Mouse (Mus musculus) heart, embryonic 11.5 days (tissue): Measurements from ENCODE around the gene Actn4. TPM values are rescaled to one million over a fixed set of nuclear protein-coding genes. Genes with fewer than 3 reads are reported as not detected.

ENCODE experiments used
- ATAC-seq: fragments of 200-750 bp; cut with Nextera tagmentation; replicated peaks from 2 replicates; pipeline ENCODE4 v1.8.0; 2017; ENCODE audit warnings: moderate library complexity; ENCODE audit not compliant: insufficient number of reproducible peaks, low FRiP score, low TSS enrichment
- H3K27ac ChIP-seq: fragments of 300-500 bp; sonication (generic); 2 replicates; pipeline ENCODE4 v1.5.1; 2014; ENCODE audit warnings: mild to moderate bottlenecking, low read depth, low read length
- H3K27me3 ChIP-seq: fragments of 300-500 bp; sonication (generic); 2 replicates; pipeline ENCODE4 v1.6.1; 2014; ENCODE audit warnings: mild to moderate bottlenecking, low read length, mixed read lengths; ENCODE audit not compliant: control insufficient read depth, insufficient read depth
- H3K36me3 ChIP-seq: fragments of 300-500 bp; sonication (generic); 2 replicates; pipeline ENCODE4 v1.6.1; 2014; ENCODE audit warnings: mild to moderate bottlenecking, low read length, moderate library complexity, mixed read lengths; ENCODE audit not compliant: control insufficient read depth, insufficient read depth
- H3K4me1 ChIP-seq: fragments of 300-500 bp; sonication (generic); 2 replicates; pipeline ENCODE4 v1.6.1; 2014; ENCODE audit warnings: low read length; ENCODE audit not compliant: control insufficient read depth, insufficient read depth
- H3K4me2 ChIP-seq: fragments of 300-500 bp; sonication (generic); 2 replicates; pipeline ENCODE4 v1.6.1; 2014; ENCODE audit warnings: mild to moderate bottlenecking, moderate library complexity
- H3K4me3 ChIP-seq: fragments of 300-500 bp; sonication (generic); 2 replicates; pipeline ENCODE4 v1.5.1; 2014; ENCODE audit warnings: low read depth, low read length
- H3K9ac ChIP-seq: fragments of 300-500 bp; sonication (generic); 2 replicates; pipeline ENCODE4 v1.6.1; 2014; ENCODE audit warnings: mild to moderate bottlenecking, low read depth, low read length, moderate library complexity
- H3K9me3 ChIP-seq: fragments of 300-500 bp; sonication (generic); replicated peaks from 2 replicates; pipeline ENCODE4 v1.6.1; 2016; ENCODE audit warnings: low read length; ENCODE audit not compliant: control insufficient read depth
- WGBS: fragments of 180-500 bp; shearing (Covaris S2); extraction: QIAGEN DNeasy Blood & Tissue Kit; methylation state at CpG from one replicate; pipeline ENCODE4 v1.1.7; 2014; ENCODE audit not compliant: insufficient replicate concordance; 5-methylcytosine and 5-hydroxymethylcytosine counted together
- polyA plus RNA-seq: library from polyadenylated mRNA; unstranded; fragments of >200 nt; fragmentation: Nextera tagmentation; extraction: Ambion mirVana; gene quantifications from 2 replicates; pipeline ENCODE4 v1.2.1, GENCODE M21; 2014

The Actn4 gene
- polyA plus RNA-seq, 1 experiment from 2014 or later: 227 TPM

- H3K4me1 ChIP-seq: peaks cover 8% of the 10 kb centered on the region; the same call in 1 of the 2 replicates
- no peak overlapping the region for H3K4me2 ChIP-seq
- 90% methylated on average over 4 of the region's 5 CpGs for WGBS
- no peak overlapping the region for H3K27ac ChIP-seq
- H3K27me3 ChIP-seq: no peaks in the 10 kb centered on the region
- H3K9me3 ChIP-seq: no peaks in the 10 kb centered on the region
- no peak overlapping the region for H3K9ac ChIP-seq
- peaks cover 9% of the 10 kb centered on the region; the same call in 1 of the 2 replicates for H3K36me3 ChIP-seq
- ATAC-seq: no peak
- H3K4me3 ChIP-seq: no peak overlapping the region
Measured at GRCm38 (mm10) chr7:28966181-28966580, 4.0 kb upstream of the Actn4 start.

- 73% methylated on average over 5 of the region's 5 CpGs for WGBS
- no peak overlapping the region for H3K9ac ChIP-seq
- H3K27ac ChIP-seq: no peak overlapping the region
- ATAC-seq: no peak
- peaks cover 8% of the 10 kb centered on the region; the same call in 1 of the 2 replicates for H3K4me1 ChIP-seq
- no peak overlapping the region for H3K4me3 ChIP-seq
- peaks cover 8% of the 10 kb centered on the region; the same call in 1 of the 2 replicates for H3K36me3 ChIP-seq
- H3K9me3 ChIP-seq: no peaks in the 10 kb centered on the region
- H3K4me2 ChIP-seq: no peak overlapping the region
- H3K27me3 ChIP-seq: no peaks in the 10 kb centered on the region
Measured at GRCm38 (mm10) chr7:28965346-28965840, 3.3 kb upstream of the Actn4 start.

- no peak overlapping the region for H3K4me3 ChIP-seq
- no peak overlapping the region for H3K4me2 ChIP-seq
- no peaks in the 10 kb centered on the region for H3K9me3 ChIP-seq
- WGBS: 74% methylated on average over 3 of the region's 3 CpGs
- no peak overlapping the region for H3K27ac ChIP-seq
- H3K36me3 ChIP-seq: no peaks in the 10 kb centered on the region
- H3K9ac ChIP-seq: no peak overlapping the region
- peaks cover 17% of the 10 kb centered on the region for H3K4me1 ChIP-seq
- no peaks in the 10 kb centered on the region for H3K27me3 ChIP-seq
- ATAC-seq: no peak
Measured at GRCm38 (mm10) chr7:28963399-28963923, 1.3 kb upstream of the Actn4 start.

GRCm38 (mm10) chr7:28961584-28961926 lies 585 bp downstream of the Actn4 start:
- Histone ChIP-seq H3K4me1 (peaks cover 33% of the 10 kb centered on the region), H3K9me3 (no peaks in the 10 kb centered on the region), H3K27me3 (no peaks in the 10 kb centered on the region), H3K36me3 (no peaks in the 10 kb centered on the region), H3K4me3 (peak overlapping the region; percentile 93), H3K4me2 (peak overlapping the region; percentile 93), H3K27ac (peak overlapping the region; percentile 90), H3K9ac (peak overlapping the region; percentile 96)
- ATAC-seq: no peak
- WGBS: under 1% methylated on average over 7 of the region's 7 CpGs

GRCm38 (mm10) chr7:28960354-28961046 lies 1.6 kb downstream of the Actn4 start:
- H3K4me3 ChIP-seq: peak overlapping the region; percentile 93
- H3K4me2 ChIP-seq: peak overlapping the region; percentile 93
- H3K27ac ChIP-seq: peak overlapping the region; percentile 90
- peaks cover 37% of the 10 kb centered on the region for H3K4me1 ChIP-seq
- H3K9me3 ChIP-seq: no peaks in the 10 kb centered on the region
- no peak for ATAC-seq
- H3K36me3 ChIP-seq: no peaks in the 10 kb centered on the region
- no peaks in the 10 kb centered on the region for H3K27me3 ChIP-seq
- 12% methylated on average over 9 of the region's 9 CpGs for WGBS
- peak overlapping the region; percentile 96 for H3K9ac ChIP-seq

GRCm38 (mm10) chr7:28959505-28960045 lies 2.6 kb downstream of the Actn4 start:
- ATAC-seq: no peak
- 12% methylated on average over 6 of the region's 6 CpGs for WGBS
- Histone ChIP-seq H3K27ac (peak overlapping the region; percentile 90), H3K27me3 (no peaks in the 10 kb centered on the region), H3K9me3 (no peaks in the 10 kb centered on the region), H3K9ac (peak overlapping the region; percentile 96), H3K4me2 (peak overlapping the region; percentile 93), H3K4me1 (peaks cover 42% of the 10 kb centered on the region), H3K36me3 (no peaks in the 10 kb centered on the region; the same call in 1 of the 2 replicates), H3K4me3 (peak overlapping the region; percentile 93)

- H3K36me3 ChIP-seq: no peaks in the 10 kb centered on the region; the same call in 1 of the 2 replicates
- no peak overlapping the region; the same call in 1 of the 2 replicates for H3K4me3 ChIP-seq
- no peaks in the 10 kb centered on the region for H3K9me3 ChIP-seq
- H3K27me3 ChIP-seq: no peaks in the 10 kb centered on the region
- no peak for ATAC-seq
- peak overlapping the region; percentile 90; the same call in 1 of the 2 replicates for H3K27ac ChIP-seq
- H3K4me1 ChIP-seq: peaks cover 45% of the 10 kb centered on the region
- WGBS: 47% methylated on average over 1 of the region's 1 CpGs
- H3K4me2 ChIP-seq: peak overlapping the region; percentile 93
- H3K9ac ChIP-seq: 0 out of 2 replicates have a peak overlapping the region, but pooled peaks have one; percentile 96
Measured at GRCm38 (mm10) chr7:28958770-28959169, 3.4 kb downstream of the Actn4 start.

GRCm38 (mm10) chr7:28957997-28958725 lies 4.0 kb downstream of the Actn4 start:
- Histone ChIP-seq H3K4me1 (peaks cover 51% of the 10 kb centered on the region), H3K27me3 (no peaks in the 10 kb centered on the region), H3K4me3 (no peak overlapping the region), H3K36me3 (no peaks in the 10 kb centered on the region; the same call in 1 of the 2 replicates), H3K9me3 (no peaks in the 10 kb centered on the region), H3K27ac (peak overlapping the region; percentile 37; the same call in 1 of the 2 replicates), H3K4me2 (peak overlapping the region; percentile 93), H3K9ac (0 out of 2 replicates have a peak overlapping the region, but pooled peaks have one; percentile 8)
- 45% methylated on average over 1 of the region's 1 CpGs for WGBS
- ATAC-seq: no peak
